Mouse (Mus musculus): ENCODE data around the gene Slc26a1.

DNA sequence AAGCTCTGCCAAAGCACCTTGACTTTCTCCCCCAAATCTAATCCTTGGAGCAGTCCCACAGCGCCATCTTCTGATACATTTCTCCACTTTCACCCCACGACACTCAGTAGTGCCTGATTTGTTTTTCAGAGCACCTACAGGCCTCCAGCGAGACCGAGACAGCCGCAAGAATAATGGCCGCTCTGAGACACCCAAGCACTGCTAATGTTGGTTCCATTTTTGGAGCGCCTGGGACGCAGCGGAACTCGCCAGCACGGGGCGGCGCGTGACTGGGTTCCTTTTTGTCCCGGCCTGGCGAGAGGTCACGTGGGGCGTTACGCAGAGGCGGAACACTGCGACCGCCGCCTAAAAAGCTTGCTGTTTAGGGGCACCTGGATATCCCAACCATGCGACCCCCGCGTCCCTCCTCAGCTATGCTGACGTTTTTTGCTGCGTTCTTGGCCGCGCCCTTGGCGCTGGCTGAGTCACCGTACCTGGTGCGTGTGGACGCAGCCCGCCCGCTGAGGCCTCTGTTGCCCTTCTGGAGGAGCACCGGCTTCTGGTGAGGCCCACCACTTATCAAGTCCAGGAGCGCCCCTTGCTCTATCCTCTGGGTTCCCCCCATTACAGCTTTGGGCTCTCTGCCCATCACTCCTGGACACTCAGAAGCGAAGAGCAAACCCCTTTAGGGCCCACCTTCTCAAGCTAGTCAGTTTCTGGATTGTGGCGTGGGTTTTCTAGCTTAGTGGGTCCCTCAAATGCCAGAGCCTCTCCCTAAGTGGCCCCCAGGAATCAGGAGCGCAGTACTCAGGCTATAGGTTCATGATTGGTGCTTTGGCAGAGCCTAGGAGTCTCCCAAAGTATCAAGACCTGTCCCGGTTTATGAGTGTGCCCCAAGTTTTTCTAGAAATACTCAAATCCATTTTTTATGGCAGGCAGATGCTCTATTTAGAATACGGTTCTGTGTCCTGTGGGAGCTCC, 6.1 kb downstream of the Slc26a1 start, which contains the start of gene Dgkq:
- TF ChIP-seq POLR2A (IDR thresholded peaks at IDR 0.05; ENCODE audit: insufficient read depth, low read length) (no peak), EP300 (IDR thresholded peaks at IDR 0.05; ENCODE audit: insufficient read depth, low read depth, low read length) (no peak), CTCF (IDR thresholded peaks at IDR 0.05; ENCODE audit: low read depth, low read length) (no peak)
